Mouse (Mus musculus): ENCODE measurements around the gene Smox.

The Smox gene

GRCm38 (mm10) chr2:131513477-131513876, 22.2 kb downstream of the Smox start:
- DNase-seq (ENCODE audit: low read depth): no peak

GRCm38 (mm10) chr2:131514055-131514621, 22.8 kb downstream of the Smox start:
- no peak for DNase-seq (ENCODE audit: low read depth)

- DNase-seq (ENCODE audit: low read depth): no peak
Measured at GRCm38 (mm10) chr2:131517550-131517949, 26.3 kb downstream of the Smox start.

DNA sequence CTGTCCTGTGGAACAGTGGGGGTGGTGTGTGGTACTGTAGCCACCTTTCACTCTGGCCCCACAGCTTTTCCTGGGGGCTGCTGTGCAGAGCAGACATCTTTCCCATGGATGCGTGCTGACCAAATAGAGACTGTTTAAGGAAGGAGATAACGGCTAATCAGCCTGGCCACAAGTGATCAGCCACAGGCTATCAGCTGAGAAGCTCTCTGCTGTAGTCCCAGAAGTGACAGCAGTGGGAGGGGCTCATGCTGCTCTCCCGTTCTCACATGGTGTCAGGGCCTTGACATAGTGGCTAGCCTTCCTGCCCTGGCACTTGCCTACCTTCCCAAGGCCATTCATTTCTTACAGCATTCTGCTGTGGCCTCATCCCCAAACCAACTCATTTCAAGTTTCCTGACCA, 27.5 kb downstream of the Smox start:
- no peak for DNase-seq (ENCODE audit: low read depth)

- no peak for DNase-seq (ENCODE audit: low read depth)
Measured at GRCm38 (mm10) chr2:131520743-131521142, 29.4 kb downstream of the Smox start.

GRCm38 (mm10) chr2:131527061-131527460, 35.8 kb downstream of the Smox start:
- DNase-seq (ENCODE audit: low read depth): peak; percentile 40

- DNase-seq (ENCODE audit: low read depth): peak; percentile 58
Measured at GRCm38 (mm10) chr2:131529898-131530622, 38.8 kb downstream of the Smox start.

- peak; percentile 59 for DNase-seq (ENCODE audit: low read depth)
Measured at GRCm38 (mm10) chr2:131530623-131531008, 39.3 kb downstream of the Smox start.

DNA sequence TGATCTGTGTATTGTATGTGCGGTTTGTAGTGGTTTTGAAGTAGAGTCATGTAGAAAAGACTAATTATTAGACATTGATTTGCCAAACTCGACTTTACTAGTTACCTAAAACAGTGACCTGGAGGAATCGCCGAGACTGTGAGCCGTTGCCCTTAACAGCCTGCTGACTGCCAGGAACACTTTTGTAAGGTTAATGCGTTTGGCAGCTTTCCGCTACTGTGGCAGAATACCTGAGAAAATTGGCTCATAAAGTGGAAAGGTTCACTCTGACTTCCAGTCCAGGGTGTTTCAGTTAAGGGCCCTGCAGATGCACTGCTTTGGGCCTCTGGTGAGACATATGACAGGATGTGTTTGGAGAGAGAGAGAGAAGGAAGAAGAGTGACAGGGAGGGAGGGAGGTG, 40.0 kb downstream of the Smox start:
- no peak for DNase-seq (ENCODE audit: low read depth)

DNA sequence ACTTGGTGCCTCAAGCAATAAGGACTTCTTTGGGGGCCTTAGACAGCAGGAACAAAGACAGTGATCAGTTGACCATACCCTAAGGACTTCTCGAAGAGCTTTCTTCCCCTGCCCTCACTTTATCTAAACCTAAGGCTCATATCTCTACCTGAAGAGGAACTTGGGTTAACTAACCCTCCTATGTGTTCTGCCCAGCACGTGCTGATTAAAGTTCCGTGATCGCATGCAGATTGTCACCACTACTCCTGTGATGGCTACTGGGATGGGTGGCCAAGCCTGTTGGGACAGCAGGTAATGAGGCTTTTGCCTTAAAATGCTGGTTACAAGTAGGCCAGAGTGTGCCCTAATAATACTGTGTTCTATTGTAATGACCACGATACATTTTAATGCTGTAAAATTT, 43.9 kb downstream of the Smox start:
- DNase-seq (ENCODE audit: low read depth): no peak

GRCm38 (mm10) chr2:131538341-131538740, 47.0 kb downstream of the Smox start:
- no peak for DNase-seq (ENCODE audit: low read depth)

GRCm38 (mm10) chr2:131539780-131540179, 48.5 kb downstream of the Smox start:
- DNase-seq (ENCODE audit: low read depth): no peak

- no peak for DNase-seq (ENCODE audit: low read depth)
Measured at GRCm38 (mm10) chr2:131541686-131542085, 50.4 kb downstream of the Smox start.

DNA sequence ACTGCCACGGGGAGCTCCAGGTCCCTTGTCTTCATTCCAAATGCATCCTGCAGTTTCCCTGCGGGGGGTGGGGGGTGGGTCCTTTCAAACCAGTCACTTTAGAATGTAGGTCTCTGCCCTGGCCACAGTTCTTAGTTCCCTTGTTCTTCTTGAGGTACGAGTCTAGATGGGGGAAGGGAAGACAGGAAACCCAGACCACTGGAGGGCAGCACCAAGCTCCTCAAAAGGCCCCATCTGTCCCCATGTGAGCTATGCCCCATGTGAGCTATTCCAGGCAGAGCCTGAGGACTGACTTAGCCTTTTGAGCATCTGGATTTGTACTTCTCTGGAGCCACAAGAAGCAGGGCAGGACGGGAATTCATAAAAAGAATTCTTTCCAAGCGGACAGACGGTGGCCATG, 51.2 kb downstream of the Smox start:
- DNase-seq (ENCODE audit: low read depth): no peak

- peak; percentile 47 for DNase-seq (ENCODE audit: low read depth)
Measured at GRCm38 (mm10) chr2:131545386-131546307, 54.4 kb downstream of the Smox start.

DNA sequence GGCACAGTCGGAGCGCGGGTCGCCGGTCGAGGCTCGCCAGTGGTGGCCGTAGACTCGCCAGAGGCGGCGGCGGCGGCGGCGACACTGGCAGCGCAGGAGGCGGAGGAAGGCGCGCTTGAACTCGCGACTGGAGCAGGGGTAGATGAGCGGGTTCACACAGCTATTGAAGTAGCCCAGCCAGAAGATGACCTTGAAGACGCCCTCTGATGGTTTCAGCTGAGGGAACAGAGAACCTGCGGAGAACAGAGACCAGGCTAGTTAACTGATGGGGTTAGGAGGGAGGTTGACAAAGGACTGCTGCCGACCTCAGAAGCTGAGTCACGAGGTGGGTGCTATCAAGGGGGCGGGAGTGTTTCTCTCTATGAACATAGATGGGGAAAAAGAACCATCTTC, 55.0 kb downstream of the Smox start:
- DNase-seq (ENCODE audit: low read depth): no peak

DNA sequence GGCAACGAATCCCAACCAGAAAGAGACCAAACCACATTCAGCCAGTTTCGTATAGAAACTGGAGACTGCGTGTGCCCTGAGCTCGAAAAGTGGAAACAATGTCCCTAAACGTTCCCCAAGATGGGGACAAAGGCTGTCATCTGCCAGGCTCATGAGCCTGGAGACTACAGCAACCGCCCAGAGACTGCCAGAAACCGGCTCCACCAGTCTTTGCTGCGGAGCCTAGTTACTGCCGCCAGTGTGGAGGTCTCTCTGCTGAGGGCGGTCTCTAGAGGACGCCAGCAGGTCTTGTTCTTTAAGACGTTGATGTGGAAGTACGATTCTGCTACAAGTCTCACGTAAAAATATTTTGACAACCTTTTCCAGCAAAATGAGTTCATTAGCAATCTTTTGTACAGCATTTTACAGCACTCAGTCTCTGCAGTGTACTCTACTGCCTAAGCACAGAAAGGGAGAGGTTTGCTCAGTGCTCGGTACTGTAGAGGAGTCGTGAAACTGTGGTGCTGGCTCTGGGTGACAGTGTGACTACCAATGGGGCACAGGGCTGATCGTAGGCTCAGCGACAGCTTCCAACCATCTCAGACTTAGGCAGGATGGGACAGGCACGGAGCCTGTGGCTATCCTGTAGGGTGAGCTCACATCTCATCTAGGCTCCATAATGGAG, 55.6 kb downstream of the Smox start:
- no peak for DNase-seq (ENCODE audit: low read depth)

- no peak for DNase-seq (ENCODE audit: low read depth)
Measured at GRCm38 (mm10) chr2:131548330-131548729, 57.0 kb downstream of the Smox start.

DNA sequence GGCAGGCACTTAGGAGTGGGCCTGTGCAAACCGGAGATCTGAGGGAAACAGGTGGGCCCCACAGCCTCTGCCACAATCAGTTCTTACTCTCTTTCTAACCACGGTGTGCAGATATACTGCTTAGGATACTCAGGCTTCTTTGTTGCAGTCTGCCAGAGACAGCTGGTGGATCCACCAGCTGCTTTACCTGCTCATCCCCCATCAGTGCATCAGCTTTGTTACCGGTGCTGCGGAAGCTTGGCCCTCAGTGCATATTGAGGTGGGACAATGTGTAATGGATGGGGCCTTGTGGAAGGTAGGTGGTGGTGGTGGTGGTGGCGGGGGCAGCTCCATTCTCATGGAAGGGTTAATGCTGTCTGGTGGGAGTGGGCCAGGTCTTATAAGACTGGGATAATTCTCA, 57.8 kb downstream of the Smox start:
- DNase-seq (ENCODE audit: low read depth): no peak

GRCm38 (mm10) chr2:131550474-131550873, 59.2 kb downstream of the Smox start:
- no peak for DNase-seq (ENCODE audit: low read depth)

DNA sequence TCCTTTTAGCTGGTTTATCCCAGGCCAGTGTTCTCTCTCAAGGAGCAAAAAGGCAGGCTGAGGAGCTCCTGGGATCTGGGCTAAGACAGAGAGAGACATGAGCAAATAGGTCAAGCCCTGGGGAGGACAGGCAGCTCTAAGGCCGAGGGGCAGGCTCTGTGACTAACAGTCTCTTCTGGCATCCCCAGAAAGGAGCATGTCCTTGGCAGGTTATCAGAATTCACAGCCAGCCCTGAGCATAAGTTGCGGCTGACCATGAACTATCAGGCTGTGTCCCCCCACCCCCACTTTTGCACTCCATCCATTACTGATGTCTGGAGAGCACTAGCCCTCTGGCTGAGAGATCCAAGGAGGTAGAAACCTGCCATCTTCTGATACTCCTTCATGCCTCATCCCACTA, 59.6 kb downstream of the Smox start:
- DNase-seq (ENCODE audit: low read depth): no peak

Measured in c-Kit-positive CD71-negative TER-119-negative erythroid progenitor cells, embryonic 14.5 days (primary cell).